Mouse (Mus musculus) liver, adult 2 months (tissue): ENCODE data around the gene 4930402F06Rik.

Source experiments
- CTCF ChIP-seq: fragments of 200-500 bp; IDR thresholded peaks from 2 replicates; pipeline ENCODE4 v1.5.1; 2011; ENCODE audit warnings: low read depth, low read length, control low read depth
- POLR2A ChIP-seq: fragments of 200-500 bp; IDR thresholded peaks from 2 replicates; pipeline ENCODE4 v1.6.1; 2011; ENCODE audit warnings: low read length, control low read depth; ENCODE audit not compliant: insufficient read depth; ENCODE audit errors: extremely low read depth

- TF ChIP-seq POLR2A (no peak), CTCF (no peak)
These were observed 46.4 kb upstream of the 4930402F06Rik start for GRCm38 (mm10) chr2:35443325-35443724.
